Comparison of ENCODE assay signal across 9 mouse cellular contexts in the genomic region with DNA sequence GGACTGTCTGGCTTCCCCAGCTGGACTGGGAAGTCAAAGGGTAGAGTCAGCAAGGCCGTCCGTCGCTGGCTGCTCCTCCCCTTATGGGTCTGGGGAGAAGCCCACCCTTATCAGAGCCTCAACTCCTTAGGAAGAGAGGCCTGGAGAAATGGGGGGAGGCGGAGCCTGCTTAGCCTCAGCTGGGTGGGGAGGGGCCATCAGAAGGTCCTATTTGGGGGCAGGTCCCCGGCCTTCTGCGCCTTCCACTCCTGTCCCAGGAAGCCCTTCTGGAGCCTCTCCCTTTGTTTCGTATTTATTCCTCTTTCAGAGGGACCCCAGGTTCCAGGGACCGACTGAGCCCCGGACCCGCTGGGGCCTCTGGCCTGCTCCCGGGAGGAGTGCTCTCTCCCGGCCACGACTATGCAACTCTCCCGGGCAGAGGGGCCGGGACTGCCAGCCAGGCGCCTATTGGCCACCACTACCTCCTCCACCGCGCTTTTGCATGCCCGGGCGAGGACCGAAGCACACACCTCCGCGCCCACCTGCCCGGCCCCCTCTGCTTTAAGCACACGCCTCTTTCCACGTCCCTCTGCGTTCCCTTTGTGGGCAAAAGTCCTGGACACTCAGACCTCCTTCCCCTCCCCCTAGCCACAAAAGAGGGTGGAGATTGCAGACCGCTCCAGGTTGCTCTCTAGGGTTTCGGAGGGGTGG. TPM values are rescaled to one million over a fixed set of nuclear protein-coding genes. Genes with fewer than 3 reads are reported as not detected.
DNase-seq lines count a peak whose midpoint lies in the region; ATAC-seq and TF ChIP-seq lines count a peak whose summit lies in the region.
"Had no signal": no experiment of that assay in that cellular context is flagged by ENCODE, and none has a peak within 500 bp of the region (broad histone marks: within the 10 kb centered on the region; RNA-seq: fewer than 3 reads in every experiment).

No protein-coding gene starts in this region.

- no peak overlapping the region for H3K9ac ChIP-seq in liver, embryonic 11.5 days (ENCODE audit: low read depth, low read length)
- H3K9ac ChIP-seq in liver, postnatal 0 days (replicated peaks) = no peak overlapping the region
- H3K9ac ChIP-seq in hindbrain, embryonic 16.5 days (ENCODE audit: low read depth, low read length) = peak overlapping the region; percentile 7; the same call in 1 of the 2 replicates
- no peak overlapping the region for H3K9ac ChIP-seq in midbrain, postnatal 0 days (replicated peaks; ENCODE audit: low read length, poor library complexity, severe bottlenecking)

- no peak for ATAC-seq in liver, embryonic 11.5 days (replicated peaks; ENCODE audit: low FRiP score)
- ATAC-seq in liver, postnatal 0 days = no peak
- no peak for ATAC-seq in hindbrain, embryonic 16.5 days
- ATAC-seq in midbrain, postnatal 0 days (ENCODE audit: low FRiP score) = no peak
- ATAC-seq: Patski had no signal

- no peak for DNase-seq in liver, embryonic 11.5 days (ENCODE audit: low spot score)
- DNase-seq in liver, postnatal 0 days = no peak
- peak; percentile 61 for DNase-seq in embryonic facial prominence, embryonic 10.5 days (ENCODE audit: low spot score)
- no peak for DNase-seq in midbrain, postnatal 0 days (ENCODE audit: low spot score)
- no peak for DNase-seq in ovary, postnatal 36 days (ENCODE audit: low spot score)
- DNase-seq in right cerebral cortex, adult 18-20 months = no peak
- DNase-seq in layer of hippocampus, adult 18-20 months (ENCODE audit: low spot score in 2 of 2) = no peak

- no peak for TF ChIP-seq EP300 in liver, postnatal 0 days (IDR thresholded peaks at IDR 0.05; ENCODE audit: low read depth)

- no peaks in the 10 kb centered on the region for H3K36me3 ChIP-seq in liver, embryonic 11.5 days (ENCODE audit: control insufficient read depth, insufficient read depth, low read length)
- no peaks in the 10 kb centered on the region for H3K36me3 ChIP-seq in liver, postnatal 0 days (replicated peaks; ENCODE audit: insufficient read depth, low read length)
- no peaks in the 10 kb centered on the region for H3K36me3 ChIP-seq in embryonic facial prominence, embryonic 10.5 days (replicated peaks)
- no peaks in the 10 kb centered on the region for H3K36me3 ChIP-seq in hindbrain, embryonic 16.5 days (ENCODE audit: control insufficient read depth, insufficient read depth, low read length)
- H3K36me3 ChIP-seq in midbrain, postnatal 0 days (ENCODE audit: insufficient read depth, low read length) = no peaks in the 10 kb centered on the region

- H3K9me3 ChIP-seq in liver, embryonic 11.5 days (ENCODE audit: control insufficient read depth, low read length) = no peaks in the 10 kb centered on the region
- H3K9me3 ChIP-seq in liver, postnatal 0 days (ENCODE audit: low read length) = no peaks in the 10 kb centered on the region
- no peaks in the 10 kb centered on the region for H3K9me3 ChIP-seq in embryonic facial prominence, embryonic 10.5 days
- no peaks in the 10 kb centered on the region for H3K9me3 ChIP-seq in hindbrain, embryonic 16.5 days (ENCODE audit: control insufficient read depth, low read length)
- H3K9me3 ChIP-seq in midbrain, postnatal 0 days (ENCODE audit: low read length) = no peaks in the 10 kb centered on the region

- peaks cover 73% of the 10 kb centered on the region for H3K27me3 ChIP-seq in liver, embryonic 11.5 days (replicated peaks; ENCODE audit: control insufficient read depth, insufficient read depth, low read length)
- peaks cover 58% of the 10 kb centered on the region for H3K27me3 ChIP-seq in liver, postnatal 0 days (ENCODE audit: insufficient read depth, low read length)
- peaks cover 90% of the 10 kb centered on the region for H3K27me3 ChIP-seq in embryonic facial prominence, embryonic 10.5 days (replicated peaks; ENCODE audit: low read depth, poor library complexity, severe bottlenecking)
- H3K27me3 ChIP-seq in hindbrain, embryonic 16.5 days (replicated peaks; ENCODE audit: control insufficient read depth, insufficient read depth, low read length) = peaks cover 8% of the 10 kb centered on the region
- no peaks in the 10 kb centered on the region for H3K27me3 ChIP-seq in midbrain, postnatal 0 days (ENCODE audit: insufficient read depth, low read length)
- H3K27me3 ChIP-seq: Patski had no signal

- H3K4me3 ChIP-seq in liver, embryonic 11.5 days (ENCODE audit: low read depth, low read length) = no peak overlapping the region
- H3K4me3 ChIP-seq in liver, postnatal 0 days (ENCODE audit: low read depth, low read length) = no peak overlapping the region
- peak overlapping the region; percentile 46 for H3K4me3 ChIP-seq in embryonic facial prominence, embryonic 10.5 days
- H3K4me3 ChIP-seq in hindbrain, embryonic 16.5 days (ENCODE audit: low read length) = no peak overlapping the region
- H3K4me3 ChIP-seq in midbrain, postnatal 0 days (ENCODE audit: low read depth, low read length) = no peak overlapping the region

- H3K4me1 ChIP-seq in liver, embryonic 11.5 days (replicated peaks; ENCODE audit: control insufficient read depth, insufficient read depth, low read length) = peaks cover 5% of the 10 kb centered on the region; the same call in 1 of the 2 replicates
- peaks cover 7% of the 10 kb centered on the region for H3K4me1 ChIP-seq in liver, postnatal 0 days (ENCODE audit: insufficient read depth)
- H3K4me1 ChIP-seq in embryonic facial prominence, embryonic 10.5 days = peaks cover 32% of the 10 kb centered on the region
- peaks cover 13% of the 10 kb centered on the region for H3K4me1 ChIP-seq in hindbrain, embryonic 16.5 days (ENCODE audit: control insufficient read depth, insufficient read depth, low read depth, low read length)
- H3K4me1 ChIP-seq in midbrain, postnatal 0 days (ENCODE audit: insufficient read depth, low read length) = peaks cover 3% of the 10 kb centered on the region; the same call in 1 of the 2 replicates

- WGBS in liver, embryonic 11.5 days = 7% methylated on average over 29 of the region's 29 CpGs
- 10% methylated on average over 29 of the region's 29 CpGs for WGBS in liver, postnatal 0 days (ENCODE audit: insufficient replicate concordance)
- 3% methylated on average over 29 of the region's 29 CpGs for WGBS in embryonic facial prominence, embryonic 10.5 days
- WGBS in hindbrain, embryonic 16.5 days = 10% methylated on average over 29 of the region's 29 CpGs
- WGBS in midbrain, postnatal 0 days = 16% methylated on average over 29 of the region's 29 CpGs

- no peak overlapping the region for H3K27ac ChIP-seq in liver, embryonic 11.5 days (ENCODE audit: low read depth, low read length)
- H3K27ac ChIP-seq in liver, postnatal 0 days (ENCODE audit: low read depth) = no peak overlapping the region
- no peak overlapping the region; the same call in 1 of the 2 replicates for H3K27ac ChIP-seq in embryonic facial prominence, embryonic 10.5 days (replicated peaks)
- H3K27ac ChIP-seq in hindbrain, embryonic 16.5 days (ENCODE audit: low read depth, low read length) = no peak overlapping the region
- no peak overlapping the region for H3K27ac ChIP-seq in midbrain, postnatal 0 days (ENCODE audit: low read depth, low read length)

- no peak for TF ChIP-seq CTCF in liver, postnatal 0 days (IDR thresholded peaks at IDR 0.05; ENCODE audit: low read depth)
- no peak for TF ChIP-seq CTCF in midbrain, postnatal 0 days (IDR thresholded peaks at IDR 0.05)

- H3K4me2 ChIP-seq in liver, embryonic 11.5 days = peak overlapping the region; percentile 22; the same call in 1 of the 2 replicates
- H3K4me2 ChIP-seq in liver, postnatal 0 days (ENCODE audit: low read depth, low read length) = no peak overlapping the region
- H3K4me2 ChIP-seq in hindbrain, embryonic 16.5 days (ENCODE audit: low read length) = peak overlapping the region; percentile 27
- H3K4me2 ChIP-seq in midbrain, postnatal 0 days (ENCODE audit: low read depth, low read length, poor library complexity, severe bottlenecking) = peak overlapping the region; percentile 12; the same call in 1 of the 2 replicates

RNA-seq across cellular contexts. Expression of a gene that starts 10.3 kb away (rescaled TPM):
- polyA plus RNA-seq in liver, embryonic 11.5 days (2014; fragmentation: Nextera tagmentation; extraction: Ambion mirVana) = 9.5 and 12.0 TPM in 2 replicates
- polyA plus RNA-seq in liver, postnatal 0 days (2015; fragmentation: Nextera tagmentation; extraction: Ambion mirVana) = 8.2 and 8.7 TPM in 2 replicates
- polyA plus RNA-seq in embryonic facial prominence, embryonic 10.5 days (2016; fragmentation: Nextera tagmentation; extraction: Ambion mirVana) = 10.7 and 12.4 TPM in 2 replicates
- polyA plus RNA-seq in hindbrain, embryonic 16.5 days (2015; fragmentation: Nextera tagmentation; extraction: Ambion mirVana) = 28.6 and 32.1 TPM in 2 replicates
- total RNA-seq in midbrain, postnatal 0 days (2014; rRNA removed) = 24.5 and 46.1 TPM in 2 replicates
- polyA plus RNA-seq in midbrain, postnatal 0 days (2015; fragmentation: Nextera tagmentation; extraction: Ambion mirVana) = 24.8 and 29.5 TPM in 2 replicates
- 10 to 100 TPM; 74.1 to 84.4 TPM for total RNA-seq in layer of hippocampus, adult 18-20 months (2021)

RNA-seq across cellular contexts. Expression of a gene that starts 13.7 kb away (rescaled TPM):
- polyA plus RNA-seq in liver, embryonic 11.5 days (2014; fragmentation: Nextera tagmentation; extraction: Ambion mirVana) = not detected in 2 replicates
- polyA plus RNA-seq in liver, postnatal 0 days (2015; fragmentation: Nextera tagmentation; extraction: Ambion mirVana) = not detected in 2 replicates
- 0.93 and 1.5 TPM in 2 replicates for polyA plus RNA-seq in embryonic facial prominence, embryonic 10.5 days (2016; fragmentation: Nextera tagmentation; extraction: Ambion mirVana)
- 7.6 and 8.0 TPM in 2 replicates for polyA plus RNA-seq in hindbrain, embryonic 16.5 days (2015; fragmentation: Nextera tagmentation; extraction: Ambion mirVana)
- total RNA-seq in midbrain, postnatal 0 days (2014; rRNA removed) = 6.7 and 10.8 TPM in 2 replicates
- polyA plus RNA-seq in midbrain, postnatal 0 days (2015; fragmentation: Nextera tagmentation; extraction: Ambion mirVana) = 2.2 and 2.3 TPM in 2 replicates
- total RNA-seq in layer of hippocampus, adult 18-20 months (2021) = 10 to 100 TPM; 23.6 to 24.2 TPM
- polyA plus RNA-seq: Patski had no signal

RNA-seq across cellular contexts. Expression of a gene that starts 48.4 kb away (rescaled TPM):
- 2.6 and 2.8 TPM in 2 replicates for polyA plus RNA-seq in liver, embryonic 11.5 days (2014; fragmentation: Nextera tagmentation; extraction: Ambion mirVana)
- polyA plus RNA-seq in liver, postnatal 0 days (2015; fragmentation: Nextera tagmentation; extraction: Ambion mirVana) = 0.14 and 0.18 TPM in 2 replicates
- 9.2 and 10.3 TPM in 2 replicates for polyA plus RNA-seq in embryonic facial prominence, embryonic 10.5 days (2016; fragmentation: Nextera tagmentation; extraction: Ambion mirVana)
- 1.3 TPM in 2 replicates for polyA plus RNA-seq in hindbrain, embryonic 16.5 days (2015; fragmentation: Nextera tagmentation; extraction: Ambion mirVana)
- 2.7 TPM in 1 of 2 replicates, not detected in the other for total RNA-seq in midbrain, postnatal 0 days (2014; rRNA removed)
- polyA plus RNA-seq in midbrain, postnatal 0 days (2015; fragmentation: Nextera tagmentation; extraction: Ambion mirVana) = 0.58 and 0.90 TPM in 2 replicates
- 1 to 10 TPM; 2.9 to 3.1 TPM for total RNA-seq in layer of hippocampus, adult 18-20 months (2021)
- polyA plus RNA-seq: Patski had no signal
